Mouse (Mus musculus) heart, postnatal 0 days (tissue): ENCODE results near the gene Inpp5f. TPM values are rescaled to one million over a fixed set of nuclear protein-coding genes. Genes with fewer than 3 reads are reported as not detected.

ENCODE experiments used
- ATAC-seq: fragments of 200-750 bp; cut with Nextera tagmentation; 2 replicates; pipeline ENCODE4 v1.8.0; 2017; ENCODE audit warnings: low read depth, moderate number of reproducible peaks, moderate library complexity; ENCODE audit not compliant: insufficient read depth
- DNase-seq: peaks from one replicate; pipeline ENCODE4 v3.0.0-alpha.2; 2016; ENCODE audit warnings: low spot score
- H3K27ac ChIP-seq: fragments of 300-500 bp; sonication (generic); 2 replicates; pipeline ENCODE4 v1.5.1; 2014; ENCODE audit warnings: low read depth, mild to moderate bottlenecking
- H3K27me3 ChIP-seq: fragments of 300-500 bp; sonication (generic); 2 replicates; pipeline ENCODE4 v1.6.1; 2014; ENCODE audit warnings: low read length, mixed read lengths; ENCODE audit not compliant: control insufficient read depth, insufficient read depth
- H3K36me3 ChIP-seq: fragments of 300-500 bp; sonication (generic); replicated peaks from 2 replicates; pipeline ENCODE4 v1.6.1; 2014; ENCODE audit warnings: low read length, mixed read lengths; ENCODE audit not compliant: control insufficient read depth, insufficient read depth
- H3K4me1 ChIP-seq: fragments of 300-500 bp; sonication (generic); 2 replicates; pipeline ENCODE4 v1.6.1; 2014; ENCODE audit warnings: antibody characterized with exemption; ENCODE audit not compliant: control insufficient read depth, insufficient read depth
- H3K4me2 ChIP-seq: fragments of 300-500 bp; sonication (generic); 2 replicates; pipeline ENCODE4 v1.6.1; 2014; ENCODE audit warnings: low read depth, mild to moderate bottlenecking, low read length, moderate library complexity
- H3K4me3 ChIP-seq: fragments of 300-500 bp; sonication (generic); 2 replicates; pipeline ENCODE4 v1.5.1; 2014; ENCODE audit warnings: low read depth, low read length
- H3K9ac ChIP-seq: fragments of 300-500 bp; sonication (generic); replicated peaks from 2 replicates; pipeline ENCODE4 v1.6.1; 2014; ENCODE audit warnings: low read depth, low read length, mixed read lengths
- H3K9me3 ChIP-seq: fragments of 300-500 bp; sonication (generic); replicated peaks from 2 replicates; pipeline ENCODE4 v1.6.1; 2016; ENCODE audit warnings: low read length; ENCODE audit not compliant: control insufficient read depth
- CTCF ChIP-seq: IDR thresholded peaks from 2 replicates; pipeline ENCODE4 v1.5.1; 2016; ENCODE audit warnings: antibody characterized with exemption, control low read depth, low read depth
- EP300 ChIP-seq: IDR thresholded peaks from 2 replicates; pipeline ENCODE4 v1.6.1; 2016; ENCODE audit warnings: antibody characterized with exemption, low read depth
- WGBS: fragments of 180-500 bp; shearing (Covaris S2); extraction: QIAGEN DNeasy Blood & Tissue Kit; methylation state at CpG from one replicate; pipeline ENCODE4 v1.1.7; 2014; 5-methylcytosine and 5-hydroxymethylcytosine counted together
- polyA plus RNA-seq: library from polyadenylated mRNA; unstranded; fragments of >200 nt; fragmentation: Nextera tagmentation; extraction: Ambion mirVana; gene quantifications from 2 replicates; pipeline ENCODE4 v1.2.1, GENCODE M21; 2015
- total RNA-seq: library from RNA; depleted of rRNA; stranded (reverse); fragments of >200 nt; gene quantifications from 2 replicates; pipeline ENCODE4 v1.2.3, GENCODE M21; 2014; ENCODE audit warnings: low replicate concordance

Gene Inpp5f
- total and polyA plus RNA-seq, 2 experiments from 2014 or later: 4.8 to 5.3 TPM

DNA sequence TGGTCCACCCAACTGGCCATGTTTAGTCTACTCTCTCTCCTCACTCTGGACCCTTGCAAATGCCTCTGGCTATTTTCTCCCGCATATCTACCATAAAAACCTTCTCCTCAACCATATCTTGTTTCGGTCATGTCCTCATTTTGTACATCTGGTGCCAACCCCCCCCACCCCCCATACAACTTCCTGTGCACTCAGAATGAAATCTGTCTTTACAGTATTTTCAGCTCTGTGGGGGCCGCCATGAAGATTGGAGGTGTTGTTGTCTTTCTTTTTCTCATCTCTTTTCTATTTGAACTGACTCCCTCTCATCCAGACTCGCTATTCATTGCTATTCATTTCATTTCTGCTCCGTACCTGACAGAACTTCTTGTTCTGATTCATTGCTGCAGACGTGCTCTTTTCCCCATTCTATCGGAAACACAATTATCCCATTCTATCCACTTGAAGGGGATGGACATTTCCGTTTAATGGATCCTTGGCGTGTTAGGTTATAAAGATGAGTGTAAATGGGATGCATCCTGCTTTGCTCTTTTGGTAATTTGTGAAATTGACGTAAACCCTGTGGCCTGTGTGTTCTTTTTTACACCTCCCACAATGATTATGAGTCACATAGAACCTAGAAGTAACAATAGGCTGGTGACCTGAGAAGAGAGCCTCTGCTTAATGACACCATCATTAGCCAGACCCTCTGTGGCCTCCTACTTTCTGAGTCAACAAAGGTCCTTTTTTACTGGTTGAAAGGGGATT lies 32.8 kb upstream of the Inpp5f start:
- Histone ChIP-seq H3K9me3 (no peaks in the 10 kb centered on the region), H3K4me1 (peaks cover 4% of the 10 kb centered on the region; the same call in 1 of the 2 replicates), H3K9ac (no peak overlapping the region), H3K36me3 (no peaks in the 10 kb centered on the region), H3K4me3 (no peak overlapping the region), H3K4me2 (no peak overlapping the region), H3K27me3 (no peaks in the 10 kb centered on the region), H3K27ac (no peak overlapping the region)
- ATAC-seq: no peak
- WGBS: 89% methylated on average over 10 of the region's 10 CpGs
- TF ChIP-seq EP300: no peak
- no peak for TF ChIP-seq CTCF
- no peak for DNase-seq

GRCm38 (mm10) chr7:128579381-128579780 lies 31.7 kb upstream of the Inpp5f start:
- H3K4me2 ChIP-seq: no peak overlapping the region
- H3K36me3 ChIP-seq: no peaks in the 10 kb centered on the region
- no peaks in the 10 kb centered on the region for H3K27me3 ChIP-seq
- H3K4me1 ChIP-seq: peaks cover 4% of the 10 kb centered on the region; the same call in 1 of the 2 replicates
- ATAC-seq (no peak), DNase-seq (no peak)
- H3K9me3 ChIP-seq: no peaks in the 10 kb centered on the region
- H3K27ac ChIP-seq: no peak overlapping the region
- no peak overlapping the region for H3K4me3 ChIP-seq
- 78% methylated on average over 2 of the region's 2 CpGs for WGBS
- TF ChIP-seq CTCF: no peak
- TF ChIP-seq EP300: no peak
- H3K9ac ChIP-seq: no peak overlapping the region

GRCm38 (mm10) chr7:128580318-128580717 lies 30.8 kb upstream of the Inpp5f start:
- H3K36me3 ChIP-seq: no peaks in the 10 kb centered on the region

GRCm38 (mm10) chr7:128581864-128582484 lies 29.2 kb upstream of the Inpp5f start:
- peak overlapping the region; percentile 25; the same call in 1 of the 2 replicates for H3K27ac ChIP-seq

More at GRCm38 (mm10) chr7:128580318-128580717, 30.8 kb upstream of the Inpp5f start:
- TF ChIP-seq EP300: no peak
- TF ChIP-seq CTCF: no peak
- ATAC-seq (no peak), DNase-seq (no peak)
- no peak overlapping the region for H3K27ac ChIP-seq
- no peaks in the 10 kb centered on the region for H3K27me3 ChIP-seq
- H3K9me3 ChIP-seq: no peaks in the 10 kb centered on the region
- no peak overlapping the region for H3K4me2 ChIP-seq
- H3K4me1 ChIP-seq: peaks cover 4% of the 10 kb centered on the region; the same call in 1 of the 2 replicates
- WGBS: 85% methylated on average over 6 of the region's 6 CpGs
- H3K9ac ChIP-seq: no peak overlapping the region
- H3K4me3 ChIP-seq: no peak overlapping the region

GRCm38 (mm10) chr7:128583213-128583948 lies 27.7 kb upstream of the Inpp5f start:
- no peaks in the 10 kb centered on the region for H3K27me3 ChIP-seq
- peaks cover 4% of the 10 kb centered on the region; the same call in 1 of the 2 replicates for H3K4me1 ChIP-seq
- H3K9ac ChIP-seq: no peak overlapping the region
- no peak for ATAC-seq
- 53% methylated on average over 6 of the region's 6 CpGs for WGBS
- no peak overlapping the region for H3K27ac ChIP-seq
- no peaks in the 10 kb centered on the region for H3K9me3 ChIP-seq
- DNase-seq: peak; percentile 32
- H3K4me2 ChIP-seq: no peak overlapping the region
- H3K4me3 ChIP-seq: no peak overlapping the region
- H3K36me3 ChIP-seq: no peaks in the 10 kb centered on the region
- TF ChIP-seq CTCF (no peak), EP300 (no peak)

More at GRCm38 (mm10) chr7:128581864-128582484, 29.2 kb upstream of the Inpp5f start:
- ATAC-seq: peak; percentile 44
- H3K4me3 ChIP-seq: no peak overlapping the region
- no peaks in the 10 kb centered on the region for H3K36me3 ChIP-seq
- peaks cover 4% of the 10 kb centered on the region; the same call in 1 of the 2 replicates for H3K4me1 ChIP-seq
- H3K4me2 ChIP-seq: no peak overlapping the region
- DNase-seq: peak; percentile 61
- 59% methylated on average over 15 of the region's 15 CpGs for WGBS
- H3K9me3 ChIP-seq: no peaks in the 10 kb centered on the region
- H3K27me3 ChIP-seq: no peaks in the 10 kb centered on the region
- no peak overlapping the region for H3K9ac ChIP-seq
- TF ChIP-seq EP300 (no peak), CTCF (no peak)
